Mouse (Mus musculus): ENCODE results near the gene Gm853.

Gm853 gene

GRCm38 (mm10) chr4:130213857-130214256, 8.3 kb downstream of the Gm853 start:
- CTCF ChIA-PET, result no interaction called here

DNA sequence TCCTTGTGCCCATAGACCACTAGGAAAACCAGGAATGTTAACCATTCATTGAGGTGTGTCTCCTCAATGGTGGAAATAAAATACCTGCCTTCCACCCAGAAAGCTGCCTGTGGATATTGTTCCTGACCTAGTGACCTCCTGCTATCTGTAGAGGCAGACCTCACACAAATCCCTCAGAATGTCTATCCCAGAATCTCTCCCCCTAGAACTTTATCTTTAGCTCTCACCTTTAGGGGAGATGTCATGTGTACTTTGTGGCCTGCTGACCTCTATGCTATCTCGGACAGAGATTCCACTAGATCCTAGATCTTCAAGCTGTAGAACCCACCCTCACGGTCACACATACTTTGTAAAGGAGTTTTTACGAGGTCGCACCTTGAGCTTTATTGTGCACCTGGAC, 9.0 kb downstream of the Gm853 start:
- CTCF ChIA-PET, result no interaction called here

DNA sequence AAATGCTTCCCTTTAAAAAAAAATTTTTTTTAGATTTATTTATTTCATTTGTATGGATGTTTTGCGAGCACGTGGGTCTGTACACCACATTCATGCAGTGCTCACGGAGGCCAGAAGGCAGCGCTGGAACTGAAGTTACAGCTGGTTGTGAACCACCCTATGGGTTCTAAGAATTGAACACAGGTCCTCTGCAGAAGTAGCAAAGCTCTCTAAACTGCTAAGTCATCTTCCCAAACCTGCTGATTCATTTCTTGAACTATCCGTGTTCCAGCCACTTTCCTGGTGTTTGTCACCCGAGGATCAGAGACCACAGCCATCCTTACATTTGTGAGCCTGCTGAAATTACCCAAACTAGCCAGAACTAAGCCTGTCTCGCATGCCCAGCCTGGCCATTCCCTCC, 9.8 kb downstream of the Gm853 start:
- CTCF ChIA-PET, result no interaction called here

DNA sequence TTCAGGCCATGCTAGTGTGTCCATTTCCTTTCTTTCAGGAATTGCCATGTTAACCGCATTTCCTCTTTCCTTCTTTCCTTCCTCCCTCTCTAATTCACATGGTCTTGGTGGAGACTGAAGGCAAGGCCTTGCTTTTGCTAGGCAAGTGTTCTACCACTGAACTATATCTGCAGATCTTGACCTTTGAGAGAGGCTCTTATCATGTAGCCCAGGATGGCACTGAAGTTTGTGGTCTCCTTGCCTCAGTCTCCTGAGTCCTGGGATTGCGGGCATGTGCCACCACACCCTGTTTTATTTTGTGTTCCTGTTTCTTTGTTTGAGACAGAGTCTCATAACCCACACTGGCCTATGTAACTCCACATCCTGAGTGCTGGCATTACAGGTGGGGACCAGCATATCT, 10.3 kb downstream of the Gm853 start:
- CTCF ChIA-PET, result no interaction called here

GRCm38 (mm10) chr4:130198694-130199670, 23.2 kb downstream of the Gm853 start:
- CTCF ChIA-PET, result no interaction called here

DNA sequence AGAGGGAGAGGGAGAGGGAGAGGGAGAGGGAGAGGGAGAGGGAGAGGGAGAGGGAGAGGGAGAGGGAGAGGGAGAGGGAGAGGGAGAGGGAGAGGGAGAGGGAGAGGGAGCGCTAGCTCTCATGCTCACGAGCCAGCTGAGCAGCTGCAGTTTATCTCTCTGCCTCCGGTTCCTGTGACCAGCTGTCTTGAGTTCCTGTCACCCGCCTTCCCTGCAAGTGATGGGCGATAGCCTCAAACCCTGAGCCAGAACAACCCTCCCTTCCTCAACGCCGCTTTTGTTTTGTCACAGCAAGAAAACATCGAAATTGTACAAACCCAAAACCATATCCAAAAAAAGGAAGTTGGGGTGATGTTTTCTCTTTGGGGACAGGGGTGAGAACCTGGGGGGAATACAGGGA, 25.7 kb downstream of the Gm853 start:
- CTCF ChIA-PET, result no interaction called here

DNA sequence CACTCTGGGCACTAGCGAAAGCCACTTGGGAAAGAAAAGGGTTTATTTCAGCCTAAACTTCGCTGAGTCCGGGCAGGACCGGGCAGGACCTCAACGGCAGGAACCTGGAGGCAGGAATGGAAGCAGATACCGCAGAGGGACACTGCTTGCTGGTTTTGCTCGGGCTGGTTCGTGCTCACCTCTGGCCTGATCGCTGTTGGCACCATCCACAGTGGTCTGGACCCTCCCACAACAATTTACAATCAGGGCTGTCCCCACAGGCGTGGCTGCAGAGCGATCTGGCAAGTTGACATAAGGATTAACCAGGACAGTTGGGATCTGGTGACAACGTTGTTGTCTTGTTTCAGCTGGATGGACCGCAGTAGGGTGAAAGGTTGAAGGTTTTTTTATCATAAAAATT, 26.3 kb downstream of the Gm853 start:
- CTCF ChIA-PET, result no interaction called here

- CTCF ChIA-PET, result no interaction called here
Measured at GRCm38 (mm10) chr4:130192266-130192665, 29.9 kb downstream of the Gm853 start.

DNA sequence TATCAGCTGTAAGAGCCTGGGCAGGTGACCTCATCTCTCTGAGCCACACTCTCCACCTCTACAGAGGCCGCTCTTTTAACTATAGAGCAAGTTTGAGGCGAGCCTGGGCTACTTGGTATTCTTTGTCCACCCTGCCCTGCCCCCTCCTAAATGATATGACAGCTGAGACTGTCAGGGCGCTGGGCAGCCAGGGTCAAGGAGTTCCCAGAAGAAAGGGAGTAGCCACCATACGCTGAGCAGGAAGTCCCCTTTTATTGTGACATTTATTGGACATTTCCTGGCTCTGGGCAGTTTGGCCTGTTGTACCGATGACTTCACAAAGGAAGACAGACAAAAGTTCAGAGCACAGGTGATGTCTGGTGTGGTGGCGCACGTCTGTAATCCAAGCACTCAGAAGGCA, 32.6 kb downstream of the Gm853 start:
- CTCF ChIA-PET, result interaction anchor here (0.6 to 0.7 kb wide), 2 partner anchors 86 to 116 kb away, joined by 3 to 7 read pairs; no protein-coding TSS in a partner anchor

GRCm38 (mm10) chr4:130188806-130189297, 33.3 kb downstream of the Gm853 start:
- CTCF ChIA-PET, result interaction anchor here (0.7 kb wide), 1 partner anchor 85 kb away, joined by 3 read pairs; no protein-coding TSS in a partner anchor

DNA sequence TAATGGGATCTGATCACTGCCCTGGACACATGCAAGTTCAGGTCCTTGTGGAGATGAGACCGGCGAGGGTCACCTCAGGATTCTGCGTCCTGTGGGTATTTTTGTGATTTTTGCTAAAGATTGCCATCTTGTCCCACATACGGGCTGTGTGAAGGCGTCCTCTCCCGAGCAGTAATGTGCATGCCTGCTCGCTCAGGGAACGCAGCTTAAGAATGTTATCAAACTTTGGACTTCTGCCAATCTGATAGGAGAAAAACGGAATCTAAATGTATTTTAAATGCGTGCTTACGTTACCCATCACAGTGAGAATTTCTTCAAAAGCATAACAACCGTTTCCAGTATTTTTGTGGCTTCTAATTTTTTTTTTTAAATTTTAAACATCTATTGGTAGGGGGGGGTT, 35.3 kb downstream of the Gm853 start:
- CTCF ChIA-PET, result no interaction called here

DNA sequence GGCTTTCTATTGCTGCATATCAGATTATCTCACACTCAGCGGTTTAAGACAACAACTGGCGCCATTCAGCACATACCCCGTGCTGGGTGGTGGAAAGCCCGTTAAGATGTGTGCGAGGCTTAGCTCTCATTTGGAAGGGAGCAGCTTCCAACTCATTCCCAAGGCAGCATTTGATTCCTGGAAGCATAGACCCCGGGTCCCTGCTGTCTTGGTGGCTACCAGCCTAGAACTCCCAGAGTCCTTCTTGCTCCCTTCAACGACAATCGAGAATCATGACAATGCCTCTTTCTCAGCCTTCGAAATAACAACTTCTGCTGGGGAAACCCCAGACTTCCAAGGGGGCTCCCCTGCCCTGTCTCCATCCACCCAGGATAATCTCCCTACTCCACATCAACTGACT, 35.8 kb downstream of the Gm853 start:
- CTCF ChIA-PET, result no interaction called here

DNA sequence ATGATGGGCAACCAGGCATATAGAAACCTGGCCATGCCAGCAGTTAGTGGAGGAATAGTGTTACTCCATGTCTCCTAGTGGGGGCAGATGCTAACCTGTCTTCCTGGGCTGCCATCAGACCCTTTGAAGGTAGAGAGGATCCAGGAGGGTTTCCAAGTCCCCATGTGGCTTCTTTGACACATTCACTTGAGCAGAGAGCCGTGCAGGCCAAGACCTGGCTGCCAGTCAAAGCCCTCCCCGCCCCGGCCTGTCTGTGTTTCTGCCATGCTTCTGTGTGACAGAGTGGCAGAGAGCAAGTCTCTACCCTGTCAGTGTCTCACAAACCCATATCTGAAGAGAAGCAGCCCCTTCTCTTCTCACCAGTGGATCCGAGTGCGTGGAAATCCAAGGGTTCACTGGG, 38.3 kb downstream of the Gm853 start:
- CTCF ChIA-PET, result no interaction called here

DNA sequence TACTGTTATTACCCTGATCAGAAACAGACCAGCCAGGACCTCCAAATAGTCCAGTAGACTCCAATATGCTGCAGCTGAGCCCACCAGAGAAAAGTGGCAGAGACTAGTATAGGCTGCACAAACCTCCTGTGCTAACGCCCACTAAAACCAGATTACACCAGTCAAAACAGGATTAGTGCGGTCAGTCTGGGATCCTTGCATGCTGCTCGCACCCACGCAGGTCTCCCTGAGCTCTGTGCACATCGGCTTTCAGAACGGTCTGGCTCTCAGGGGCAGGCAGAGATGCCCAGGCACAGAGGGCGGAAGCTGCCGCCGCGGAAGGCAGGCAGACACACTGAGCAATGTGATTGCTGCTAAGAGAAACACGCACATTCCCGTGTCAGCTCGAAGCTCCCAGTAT, 39.2 kb downstream of the Gm853 start:
- CTCF ChIA-PET, result no interaction called here

- CTCF ChIA-PET, result no interaction called here
Measured at GRCm38 (mm10) chr4:130181886-130182285, 40.3 kb downstream of the Gm853 start.

DNA sequence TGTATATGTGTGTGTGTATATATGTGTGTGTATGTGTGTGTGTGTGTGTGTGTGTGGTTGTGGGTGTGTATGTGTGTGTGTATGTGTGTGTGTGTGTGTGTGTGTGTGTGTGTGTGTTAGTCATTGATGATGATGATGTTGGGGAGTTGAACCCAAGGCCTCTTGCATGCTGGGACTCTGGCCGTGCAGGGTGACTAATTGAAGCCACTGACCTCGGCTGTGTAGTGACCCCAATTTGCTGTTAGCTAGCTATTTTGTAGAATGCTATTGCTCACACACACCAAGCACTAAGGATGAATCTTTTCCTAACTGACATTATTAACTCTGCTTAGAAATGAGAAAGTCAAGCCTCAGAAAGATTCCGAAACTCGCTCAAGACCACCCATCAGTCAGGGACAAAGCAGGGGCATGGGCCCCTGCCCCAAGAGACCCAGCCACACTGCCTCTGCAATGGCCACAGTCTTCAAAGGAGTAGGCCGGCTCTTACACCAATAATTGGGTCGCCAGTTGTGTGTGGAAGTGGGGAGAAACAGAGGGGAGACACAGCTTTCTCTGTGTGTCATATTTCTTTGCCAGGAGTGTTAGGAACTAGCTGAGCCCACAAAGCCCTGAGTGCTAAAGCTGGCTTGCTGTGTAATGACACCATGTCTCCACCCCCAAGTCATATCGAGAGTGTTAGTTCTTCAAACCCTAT, 41.1 kb downstream of the Gm853 start:
- CTCF ChIA-PET, result no interaction called here

DNA sequence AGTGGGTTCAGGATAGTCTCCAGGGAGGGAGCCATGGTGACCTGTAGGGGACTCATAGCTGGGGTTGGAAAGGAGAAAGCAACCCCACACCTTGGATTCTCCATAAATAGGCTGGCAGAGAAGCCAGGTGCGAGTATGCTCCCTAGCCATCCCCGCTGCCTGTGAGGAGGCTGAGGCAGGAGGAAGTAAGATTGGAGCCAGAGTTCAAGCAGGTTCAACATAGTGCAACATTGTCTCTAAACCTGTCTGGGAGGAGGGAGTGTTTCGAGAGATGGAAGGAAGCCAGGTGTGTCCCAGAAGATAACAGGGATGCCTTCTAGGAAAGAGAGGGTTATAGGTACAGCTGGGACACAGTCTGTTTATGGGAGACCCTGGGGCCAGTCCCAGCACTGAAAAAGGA, 42.3 kb downstream of the Gm853 start:
- CTCF ChIA-PET, result no interaction called here

GRCm38 (mm10) chr4:130177536-130177935, 44.7 kb downstream of the Gm853 start:
- CTCF ChIA-PET, result no interaction called here

DNA sequence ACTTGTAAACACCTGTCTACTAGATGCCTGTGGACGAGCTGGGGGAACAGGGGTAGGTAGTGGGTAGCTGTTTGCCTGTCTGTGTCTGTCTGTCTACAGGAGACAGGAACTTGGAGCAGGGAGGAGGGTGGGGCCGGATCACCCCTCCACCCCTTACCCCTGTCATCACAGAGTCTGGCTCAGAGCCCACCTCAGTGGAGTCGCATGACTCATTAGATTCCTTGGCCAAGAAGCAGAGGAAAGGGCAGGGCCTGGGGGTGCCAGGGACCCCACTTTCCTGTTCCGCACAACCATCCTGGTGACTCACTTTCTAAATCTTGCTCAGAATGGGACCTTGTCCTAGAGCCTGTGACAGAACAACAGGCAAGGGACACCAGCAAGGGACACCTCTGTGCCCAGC, 45.1 kb downstream of the Gm853 start:
- CTCF ChIA-PET, result no interaction called here

- CTCF ChIA-PET, result no interaction called here
Measured at GRCm38 (mm10) chr4:130176156-130176720, 46.0 kb downstream of the Gm853 start.

DNA sequence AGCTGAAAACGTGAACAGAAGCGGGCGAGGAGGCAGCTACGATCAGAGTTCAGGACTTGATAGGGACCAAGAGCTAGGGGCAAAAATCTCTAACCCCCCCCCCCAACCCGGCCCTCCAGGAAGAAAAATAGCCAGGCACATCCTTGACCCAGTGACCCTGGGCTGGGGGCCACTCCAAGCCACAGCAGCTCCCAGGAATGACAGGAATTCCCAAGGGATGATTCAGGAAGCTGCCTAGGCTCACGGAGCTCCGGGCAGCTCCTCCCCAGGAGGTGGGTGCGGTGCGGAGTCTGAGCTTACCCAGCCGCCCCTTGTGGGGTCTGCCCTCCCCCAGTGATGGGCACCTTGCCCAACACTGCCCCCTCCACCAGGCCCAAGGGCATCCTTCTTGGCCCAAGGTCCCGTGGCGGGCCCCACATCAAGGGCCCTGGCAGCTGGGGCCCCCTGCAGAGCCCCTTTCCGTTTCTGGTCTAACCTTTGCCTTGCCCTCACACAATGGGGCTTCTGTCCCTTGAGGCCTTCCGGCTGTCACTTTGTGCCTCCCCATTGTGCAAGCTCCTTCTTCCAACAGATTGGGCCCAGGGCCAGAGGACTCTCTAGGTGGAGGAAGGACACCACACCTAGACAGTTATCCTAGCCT, 47.0 kb downstream of the Gm853 start, which contains the start of gene Tinagl1:
Tinagl1 (minus strand) TSS at position 51 of the 640 bp plus-strand sequence.
- CTCF ChIA-PET, result no interaction called here
